ENCODE assay signal across 7 mouse cellular contexts in the genomic region with DNA sequence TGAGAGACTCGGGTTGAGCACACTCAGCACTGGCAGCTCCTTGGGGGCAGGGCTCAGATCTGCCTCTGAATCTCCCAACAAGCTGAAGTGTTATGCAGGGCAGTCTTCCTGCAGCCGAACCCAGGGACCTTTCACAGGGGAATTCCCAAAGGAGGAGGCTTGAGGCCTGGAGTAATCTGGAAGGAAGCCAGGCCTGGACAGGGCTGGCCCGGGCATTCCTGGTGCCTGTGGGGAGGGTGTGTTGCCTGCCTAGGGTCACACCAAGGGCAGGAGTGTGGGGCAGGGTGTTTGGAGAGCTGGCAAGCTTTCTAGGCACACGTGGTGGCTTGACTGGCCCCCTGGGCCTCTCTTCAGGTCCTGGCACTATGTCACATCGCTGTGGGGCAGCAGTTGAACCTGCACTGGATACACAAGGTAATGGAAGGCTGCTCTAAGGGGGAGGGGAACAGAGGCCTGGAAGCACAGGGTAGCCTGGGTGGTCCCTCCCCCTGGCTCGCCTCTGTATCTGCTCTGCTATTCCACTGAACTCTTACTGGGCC. TPM values are rescaled to one million over a fixed set of nuclear protein-coding genes. Genes with fewer than 3 reads are reported as not detected.
A peak's percentile ranks its signal among the peaks of the same experiment; 100 is the strongest.
DNase-seq lines count a peak whose midpoint lies in the region; ATAC-seq lines count a peak whose summit lies in the region.

No protein-coding gene starts in this region.

- H3K27ac ChIP-seq in embryonic facial prominence, embryonic 12.5 days, result peak overlapping the region; percentile 65
- peak overlapping the region; percentile 76 for H3K27ac ChIP-seq in hindbrain, embryonic 10.5 days
- H3K27ac ChIP-seq in limb, embryonic 11.5 days (replicated peaks; ENCODE audit: low read depth, low read length), result no peak overlapping the region; the same call in 1 of the 2 replicates

- no peaks in the 10 kb centered on the region for H3K9me3 ChIP-seq in embryonic facial prominence, embryonic 12.5 days
- no peaks in the 10 kb centered on the region for H3K9me3 ChIP-seq in hindbrain, embryonic 10.5 days
- no peaks in the 10 kb centered on the region for H3K9me3 ChIP-seq in limb, embryonic 11.5 days (ENCODE audit: control insufficient read depth, low read length)

- 19% methylated on average over 6 of the region's 6 CpGs for WGBS in embryonic facial prominence, embryonic 12.5 days
- WGBS in hindbrain, embryonic 10.5 days, result 23% methylated on average over 6 of the region's 6 CpGs
- 22% methylated on average over 6 of the region's 6 CpGs for WGBS in limb, embryonic 11.5 days

- peak; percentile 79 for DNase-seq in adipocyte (ENCODE audit: low spot score)
- no peak for DNase-seq in hindbrain, embryonic 10.5 days (ENCODE audit: low spot score)
- no peak for DNase-seq in limb, embryonic 11.5 days (ENCODE audit: low spot score)
- peak; percentile 34 for DNase-seq in retina, embryonic 14.5 days (ENCODE audit: low spot score)
- DNase-seq in cerebellum, adult 18-20 months, result no peak
- DNase-seq in left cerebral cortex, adult 18-20 months (ENCODE audit: low spot score in 2 of 2), result no peak

- peak overlapping the region; percentile 31 for H3K9ac ChIP-seq in embryonic facial prominence, embryonic 12.5 days
- no peak overlapping the region for H3K9ac ChIP-seq in limb, embryonic 11.5 days (ENCODE audit: low read length)

- peak; percentile 41; the same call in 1 of the 2 replicates for ATAC-seq in embryonic facial prominence, embryonic 12.5 days (ENCODE audit: insufficient number of reproducible peaks, insufficient read depth, low FRiP score, low TSS enrichment)
- ATAC-seq in limb, embryonic 11.5 days (ENCODE audit: insufficient number of reproducible peaks, low FRiP score, low TSS enrichment, low read depth), result peak; percentile 42

- H3K27me3 ChIP-seq in embryonic facial prominence, embryonic 12.5 days, result 0 out of 2 replicates have a peak, but pooled peaks cover 3% of the 10 kb centered on the region
- H3K27me3 ChIP-seq in hindbrain, embryonic 10.5 days (ENCODE audit: insufficient read depth, poor library complexity, severe bottlenecking), result peaks cover 2% of the 10 kb centered on the region; the same call in 1 of the 2 replicates
- H3K27me3 ChIP-seq in limb, embryonic 11.5 days (ENCODE audit: control insufficient read depth, insufficient read depth, low read length), result no peaks in the 10 kb centered on the region

- no peak overlapping the region for H3K4me3 ChIP-seq in embryonic facial prominence, embryonic 12.5 days
- H3K4me3 ChIP-seq in hindbrain, embryonic 10.5 days, result no peak overlapping the region
- no peak overlapping the region for H3K4me3 ChIP-seq in limb, embryonic 11.5 days (ENCODE audit: low read depth, low read length)

- H3K4me1 ChIP-seq in embryonic facial prominence, embryonic 12.5 days, result peaks cover 34% of the 10 kb centered on the region
- peaks cover 81% of the 10 kb centered on the region for H3K4me1 ChIP-seq in hindbrain, embryonic 10.5 days (replicated peaks)
- peaks cover 21% of the 10 kb centered on the region for H3K4me1 ChIP-seq in limb, embryonic 11.5 days (ENCODE audit: control insufficient read depth, insufficient read depth, low read length)

- no peaks in the 10 kb centered on the region for H3K36me3 ChIP-seq in embryonic facial prominence, embryonic 12.5 days
- H3K36me3 ChIP-seq in hindbrain, embryonic 10.5 days, result peaks cover 44% of the 10 kb centered on the region
- H3K36me3 ChIP-seq in limb, embryonic 11.5 days (ENCODE audit: control insufficient read depth, insufficient read depth, low read length), result no peaks in the 10 kb centered on the region

- no peak overlapping the region for H3K4me2 ChIP-seq in embryonic facial prominence, embryonic 12.5 days (replicated peaks)
- no peak overlapping the region for H3K4me2 ChIP-seq in limb, embryonic 11.5 days (ENCODE audit: low read depth, severe bottlenecking)

RNA-seq across cellular contexts. Expression of gene Klhl35, which starts 24.2 kb away (rescaled TPM):
- 2.1 and 2.7 TPM in 2 replicates for polyA plus RNA-seq in embryonic facial prominence, embryonic 12.5 days (2016; fragmentation: Nextera tagmentation; extraction: Ambion mirVana)
- polyA plus RNA-seq in hindbrain, embryonic 10.5 days (2016; fragmentation: Nextera tagmentation; extraction: Ambion mirVana), result 5.9 and 24.4 TPM in 2 replicates
- 0.35 and 0.65 TPM in 2 replicates for polyA plus RNA-seq in limb, embryonic 11.5 days (2014; fragmentation: Nextera tagmentation; extraction: Ambion mirVana)
- total RNA-seq in left cerebral cortex, adult 18-20 months (2021), result 1 to 10 TPM; 2.3 to 3.2 TPM

RNA-seq across cellular contexts. Expression of gene Rps3, which starts 41.9 kb away (rescaled TPM):
- polyA plus RNA-seq in embryonic facial prominence, embryonic 12.5 days (2016; fragmentation: Nextera tagmentation; extraction: Ambion mirVana), result 695 and 699 TPM in 2 replicates
- polyA plus RNA-seq in hindbrain, embryonic 10.5 days (2016; fragmentation: Nextera tagmentation; extraction: Ambion mirVana), result 680 and 779 TPM in 2 replicates
- 880 and 888 TPM in 2 replicates for polyA plus RNA-seq in limb, embryonic 11.5 days (2014; fragmentation: Nextera tagmentation; extraction: Ambion mirVana)
- 100 to 1,000 TPM; 268 to 293 TPM for total RNA-seq in left cerebral cortex, adult 18-20 months (2021)

Comparison
In these comparisons a context has a peak if more than half of its experiments do, and no peak if none do; other contexts are left out.
1. DNase-seq: peak in adipocyte (single experiment) and retina, embryonic 14.5 days (single experiment); none in hindbrain, embryonic 10.5 days (single experiment), limb, embryonic 11.5 days (single experiment), cerebellum, adult 18-20 months (0 of 2) and left cerebral cortex, adult 18-20 months (0 of 2).